Mouse (Mus musculus): ENCODE data around the gene Ctnna3. TPM values are rescaled to one million over a fixed set of nuclear protein-coding genes. Genes with fewer than 3 reads are reported as not detected.

The Ctnna3 gene
- total and polyA plus RNA-seq, 2 experiments from 2014 or later, result 1.0 to 2.1 TPM

DNA sequence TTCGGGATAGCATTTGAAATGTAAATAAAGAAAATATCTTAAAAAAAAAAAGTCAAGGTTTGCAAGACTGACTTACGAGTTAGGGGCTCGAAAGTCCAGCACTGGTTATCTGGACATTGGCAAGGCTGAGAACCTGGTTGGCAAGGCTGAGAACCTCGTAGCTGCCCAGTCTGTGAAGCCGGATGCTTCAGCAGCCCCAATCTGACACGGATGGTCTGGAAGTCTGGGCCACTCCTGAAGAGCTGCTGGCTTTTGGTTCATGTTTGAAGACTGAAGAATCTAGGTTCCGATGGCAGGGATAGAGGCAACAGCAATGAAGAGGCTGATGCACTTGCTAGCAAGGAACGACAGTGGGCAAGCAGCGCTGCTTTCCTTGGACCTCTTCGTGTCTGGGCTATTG lies 339.0 kb downstream of the Ctnna3 start:
- Histone ChIP-seq H3K27ac (no peak overlapping the region), H3K4me1 (ENCODE audit: insufficient read depth, low read length) (no peaks in the 10 kb centered on the region), H3K9ac (replicated peaks; ENCODE audit: low read length) (no peak overlapping the region), H3K4me3 (ENCODE audit: low read length) (no peak overlapping the region), H3K4me2 (ENCODE audit: low read depth, low read length) (no peak overlapping the region), H3K9me3 (ENCODE audit: low read length) (no peaks in the 10 kb centered on the region), H3K27me3 (ENCODE audit: insufficient read depth, low read length) (no peaks in the 10 kb centered on the region), H3K36me3 (ENCODE audit: insufficient read depth, low read length) (no peaks in the 10 kb centered on the region)
- no peak for TF ChIP-seq CTCF (IDR thresholded peaks at IDR 0.05; ENCODE audit: low read depth)
- ATAC-seq (no peak), DNase-seq (ENCODE audit: low spot score) (no peak)
- 91% methylated on average over 10 of the region's 10 CpGs for WGBS

DNA sequence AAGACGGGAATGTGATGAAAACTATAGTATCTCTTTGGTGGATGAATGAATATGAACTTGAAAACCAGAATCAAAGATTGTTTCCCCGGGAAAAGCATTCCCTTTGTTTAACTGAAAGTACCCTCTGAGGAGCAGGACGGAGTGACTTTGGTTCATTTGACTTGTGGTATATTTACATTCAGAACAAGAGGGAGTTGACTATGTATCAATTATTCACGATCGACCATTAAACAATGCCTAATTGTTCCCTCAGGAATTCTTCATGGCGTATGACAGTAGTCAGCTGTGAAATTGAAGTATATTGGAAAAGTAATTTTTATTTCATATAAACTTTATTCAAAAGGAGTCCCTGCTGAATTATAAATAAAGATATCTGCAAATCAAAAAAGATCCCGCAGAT lies 341.8 kb downstream of the Ctnna3 start:
- Histone ChIP-seq H3K27ac (no peak overlapping the region), H3K9ac (replicated peaks; ENCODE audit: low read length) (no peak overlapping the region), H3K27me3 (ENCODE audit: insufficient read depth, low read length) (no peaks in the 10 kb centered on the region), H3K4me1 (ENCODE audit: insufficient read depth, low read length) (no peaks in the 10 kb centered on the region), H3K36me3 (ENCODE audit: insufficient read depth, low read length) (no peaks in the 10 kb centered on the region), H3K4me2 (ENCODE audit: low read depth, low read length) (no peak overlapping the region), H3K4me3 (ENCODE audit: low read length) (no peak overlapping the region), H3K9me3 (ENCODE audit: low read length) (no peaks in the 10 kb centered on the region)
- ATAC-seq (no peak), DNase-seq (ENCODE audit: low spot score) (no peak)
- TF ChIP-seq CTCF (IDR thresholded peaks at IDR 0.05; ENCODE audit: low read depth), result no peak
- 49% methylated on average over 7 of the region's 7 CpGs for WGBS

DNA sequence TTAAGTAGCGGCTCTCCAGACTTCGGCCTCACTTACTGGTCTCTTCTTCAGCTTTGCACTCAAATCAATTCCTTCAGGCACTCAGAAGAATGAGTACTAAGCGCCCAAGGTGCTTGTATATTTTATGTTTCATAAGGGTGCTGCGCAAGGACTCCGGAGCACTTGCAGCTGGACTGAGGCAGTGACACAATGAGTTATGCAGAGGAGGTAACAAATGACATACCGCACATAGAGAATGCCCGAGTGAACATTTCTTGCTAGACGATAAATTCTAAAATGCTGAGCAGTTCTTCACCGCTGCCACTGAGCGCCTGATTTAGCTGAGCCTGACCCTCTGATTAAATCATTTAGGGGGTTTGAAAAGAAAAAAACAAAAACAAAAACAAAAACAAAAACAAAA lies 342.2 kb downstream of the Ctnna3 start:
- TF ChIP-seq CTCF (IDR thresholded peaks at IDR 0.05; ENCODE audit: low read depth), result no peak
- H3K27ac ChIP-seq, result no peak overlapping the region

DNA sequence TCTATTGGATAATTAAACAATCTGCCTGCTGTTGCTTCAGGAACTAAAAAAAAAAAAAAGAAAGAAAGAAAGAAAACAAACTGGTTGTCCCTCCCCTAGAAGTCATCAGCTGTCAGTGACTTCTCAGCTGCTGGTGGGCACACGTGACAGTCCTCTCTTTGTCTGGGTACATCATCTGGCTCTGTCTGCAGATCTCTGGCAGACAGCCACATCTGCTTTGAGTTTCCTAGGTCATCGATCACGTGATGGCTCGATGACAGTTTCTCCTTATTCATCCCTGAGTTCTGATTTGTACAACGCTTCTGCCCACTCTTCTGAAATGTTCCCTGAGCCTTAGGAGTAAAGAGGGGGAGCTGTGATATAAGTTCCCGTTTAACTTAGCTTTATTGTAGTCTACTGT lies 352.1 kb downstream of the Ctnna3 start:
- H3K27me3 ChIP-seq (ENCODE audit: insufficient read depth, low read length), result no peaks in the 10 kb centered on the region
- no peak overlapping the region for H3K4me3 ChIP-seq (ENCODE audit: low read length)
- H3K9me3 ChIP-seq (ENCODE audit: low read length), result no peaks in the 10 kb centered on the region
- no peak for TF ChIP-seq CTCF (IDR thresholded peaks at IDR 0.05; ENCODE audit: low read depth)
- ATAC-seq, result no peak
- H3K9ac ChIP-seq (replicated peaks; ENCODE audit: low read length), result no peak overlapping the region
- H3K27ac ChIP-seq, result no peak overlapping the region
- WGBS, result 50% methylated on average over 6 of the region's 6 CpGs
- no peaks in the 10 kb centered on the region for H3K4me1 ChIP-seq (ENCODE audit: insufficient read depth, low read length)
- H3K4me2 ChIP-seq (ENCODE audit: low read depth, low read length), result no peak overlapping the region
- H3K36me3 ChIP-seq (ENCODE audit: insufficient read depth, low read length), result no peaks in the 10 kb centered on the region
- DNase-seq (ENCODE audit: low spot score), result peak; percentile 20

More for the DNA sequence above, 342.2 kb downstream of the Ctnna3 start:
- no peak for DNase-seq (ENCODE audit: low spot score)
- H3K27me3 ChIP-seq (ENCODE audit: insufficient read depth, low read length), result no peaks in the 10 kb centered on the region
- H3K4me3 ChIP-seq (ENCODE audit: low read length), result no peak overlapping the region
- no peaks in the 10 kb centered on the region for H3K9me3 ChIP-seq (ENCODE audit: low read length)
- no peak overlapping the region for H3K4me2 ChIP-seq (ENCODE audit: low read depth, low read length)
- no peak overlapping the region for H3K9ac ChIP-seq (replicated peaks; ENCODE audit: low read length)
- WGBS, result 74% methylated on average over 10 of the region's 10 CpGs
- ATAC-seq, result no peak
- H3K4me1 ChIP-seq (ENCODE audit: insufficient read depth, low read length), result no peaks in the 10 kb centered on the region
- H3K36me3 ChIP-seq (ENCODE audit: insufficient read depth, low read length), result no peaks in the 10 kb centered on the region

DNA sequence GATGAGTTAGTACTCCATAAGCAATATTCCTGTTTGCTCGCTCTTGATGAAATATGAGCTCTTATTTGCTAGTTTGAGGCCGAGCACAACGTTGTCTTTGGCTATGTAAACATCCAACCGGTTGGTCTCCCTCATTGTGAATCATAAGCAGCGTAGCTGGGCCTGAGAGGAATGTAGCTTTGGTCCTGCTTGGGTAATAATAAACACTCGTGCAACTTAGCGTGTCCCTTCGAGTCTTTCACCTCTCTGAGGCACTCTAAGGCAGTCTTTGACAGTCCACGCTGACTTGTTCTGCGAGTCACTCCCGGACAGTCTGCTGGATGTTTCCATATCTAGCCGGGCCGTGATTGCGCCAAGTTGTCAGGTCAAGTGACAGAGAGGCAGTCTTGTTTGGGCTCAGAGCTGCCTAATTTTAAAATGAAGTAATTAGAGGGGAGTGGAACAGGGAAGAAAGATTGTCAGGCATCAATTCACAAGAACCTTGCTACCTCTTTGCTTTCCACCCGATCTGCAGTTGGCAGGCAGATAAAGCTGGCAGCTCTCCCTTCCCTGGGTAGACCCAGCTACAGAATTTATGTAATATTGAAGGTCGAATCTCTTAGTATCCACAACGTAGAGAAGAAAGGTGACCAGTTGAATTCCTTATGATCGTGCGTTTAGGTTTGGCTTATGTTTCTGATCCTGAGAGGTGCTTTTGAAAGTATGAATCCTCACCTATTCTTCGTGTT lies 355.1 kb downstream of the Ctnna3 start:
- TF ChIP-seq CTCF (IDR thresholded peaks at IDR 0.05; ENCODE audit: low read depth), result no peak
- no peak overlapping the region for H3K9ac ChIP-seq (replicated peaks; ENCODE audit: low read length)
- no peaks in the 10 kb centered on the region for H3K9me3 ChIP-seq (ENCODE audit: low read length)
- no peaks in the 10 kb centered on the region for H3K27me3 ChIP-seq (ENCODE audit: insufficient read depth, low read length)
- H3K27ac ChIP-seq, result no peak overlapping the region
- ATAC-seq (0 out of 2 replicates have a peak, but pooled peaks have one; percentile 38), DNase-seq (ENCODE audit: low spot score) (no peak)
- H3K4me1 ChIP-seq (ENCODE audit: insufficient read depth, low read length), result no peaks in the 10 kb centered on the region
- WGBS, result 76% methylated on average over 20 of the region's 20 CpGs
- no peak overlapping the region for H3K4me3 ChIP-seq (ENCODE audit: low read length)
- no peak overlapping the region for H3K4me2 ChIP-seq (ENCODE audit: low read depth, low read length)
- H3K36me3 ChIP-seq (ENCODE audit: insufficient read depth, low read length), result no peaks in the 10 kb centered on the region

DNA sequence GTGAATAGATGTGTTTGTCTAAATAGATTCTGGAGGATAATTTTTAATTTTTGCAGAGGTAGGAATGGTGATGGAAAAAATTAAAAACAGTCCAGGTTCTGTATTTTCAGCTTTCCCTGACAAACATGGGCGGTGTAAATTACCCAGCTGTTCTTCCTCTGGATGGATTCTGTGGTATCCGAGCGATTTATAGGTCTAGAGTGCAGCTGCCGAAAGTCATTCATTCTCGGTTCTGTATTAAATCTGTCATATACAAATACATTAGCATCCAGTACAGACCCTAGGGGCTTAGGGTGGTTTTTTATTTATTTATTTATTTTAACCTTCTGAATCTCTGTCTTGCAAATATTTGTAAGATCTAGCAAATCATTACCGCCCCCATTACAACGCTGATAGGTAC lies 356.5 kb downstream of the Ctnna3 start:
- ATAC-seq (no peak), DNase-seq (ENCODE audit: low spot score) (no peak)
- Histone ChIP-seq H3K4me1 (ENCODE audit: insufficient read depth, low read length) (no peaks in the 10 kb centered on the region), H3K27me3 (ENCODE audit: insufficient read depth, low read length) (no peaks in the 10 kb centered on the region), H3K9ac (replicated peaks; ENCODE audit: low read length) (no peak overlapping the region), H3K9me3 (ENCODE audit: low read length) (no peaks in the 10 kb centered on the region), H3K36me3 (ENCODE audit: insufficient read depth, low read length) (no peaks in the 10 kb centered on the region), H3K4me3 (ENCODE audit: low read length) (no peak overlapping the region), H3K27ac (no peak overlapping the region), H3K4me2 (ENCODE audit: low read depth, low read length) (no peak overlapping the region)
- no peak for TF ChIP-seq CTCF (IDR thresholded peaks at IDR 0.05; ENCODE audit: low read depth)
- WGBS, result 93% methylated on average over 7 of the region's 7 CpGs

DNA sequence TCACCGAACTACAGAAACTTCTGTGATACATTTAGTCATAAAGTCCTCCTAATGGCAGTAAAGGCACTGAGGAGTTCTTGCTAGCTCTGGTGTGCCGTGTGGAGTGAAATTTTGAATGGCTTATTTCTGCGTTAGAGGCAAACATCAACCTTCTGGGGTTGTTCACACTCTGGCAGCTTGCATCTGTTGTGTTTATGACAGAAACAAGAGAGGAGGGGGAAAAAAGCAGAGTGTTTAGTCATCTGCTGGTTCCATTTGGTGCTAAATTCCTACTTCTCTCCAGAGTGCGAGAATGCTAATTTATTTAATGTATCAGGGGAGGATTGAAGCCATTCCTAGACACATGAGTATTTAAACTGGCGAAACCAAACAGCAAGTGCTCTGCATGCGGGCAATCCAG lies 374.0 kb downstream of the Ctnna3 start:
- no peak overlapping the region for H3K27ac ChIP-seq
- no peak overlapping the region for H3K4me2 ChIP-seq (ENCODE audit: low read depth, low read length)
- no peak for ATAC-seq
- H3K27me3 ChIP-seq (ENCODE audit: insufficient read depth, low read length), result no peaks in the 10 kb centered on the region
- H3K9me3 ChIP-seq (ENCODE audit: low read length), result no peaks in the 10 kb centered on the region
- no peaks in the 10 kb centered on the region for H3K4me1 ChIP-seq (ENCODE audit: insufficient read depth, low read length)
- no peak for TF ChIP-seq CTCF (IDR thresholded peaks at IDR 0.05; ENCODE audit: low read depth)
- 85% methylated on average over 6 of the region's 6 CpGs for WGBS
- H3K9ac ChIP-seq (replicated peaks; ENCODE audit: low read length), result no peak overlapping the region
- no peaks in the 10 kb centered on the region for H3K36me3 ChIP-seq (ENCODE audit: insufficient read depth, low read length)
- no peak overlapping the region for H3K4me3 ChIP-seq (ENCODE audit: low read length)
- peak; percentile 10 for DNase-seq (ENCODE audit: low spot score)

Measured in hindbrain, postnatal 0 days (tissue).